Mouse (Mus musculus) stomach, embryonic 16.5 days (tissue): ENCODE measurements around the gene Gm8113. TPM values are rescaled to one million over a fixed set of nuclear protein-coding genes. Genes with fewer than 3 reads are reported as not detected.
"Not testable (repeated sequence)": the region's sequence is repeated elsewhere in the genome, so short reads cannot be mapped to it uniquely, and the experiment has no call there.

Experiments
- ATAC-seq: fragments of 200-750 bp; cut with Nextera tagmentation; 2 replicates; pipeline ENCODE4 v1.8.0; 2017; ENCODE audit warnings: moderate number of reproducible peaks, moderate TSS enrichment; ENCODE audit not compliant: insufficient read depth, low FRiP score
- H3K27ac ChIP-seq: fragments of 300-500 bp; sonication (generic); 2 replicates; pipeline ENCODE4 v1.5.1; 2014; ENCODE audit warnings: low read length
- H3K27me3 ChIP-seq: fragments of 300-500 bp; sonication (generic); 2 replicates; pipeline ENCODE4 v1.6.1; 2014; ENCODE audit warnings: low read length, control low read depth, mixed read lengths; ENCODE audit not compliant: control insufficient read depth, insufficient read depth
- H3K36me3 ChIP-seq: fragments of 300-500 bp; sonication (generic); 2 replicates; pipeline ENCODE4 v1.6.1; 2014; ENCODE audit warnings: low read length; ENCODE audit not compliant: control insufficient read depth, insufficient read depth
- H3K4me1 ChIP-seq: fragments of 300-500 bp; sonication (generic); 2 replicates; pipeline ENCODE4 v1.6.1; 2014; ENCODE audit warnings: low read length, control low read depth, mixed read lengths; ENCODE audit not compliant: control insufficient read depth, insufficient read depth
- H3K4me2 ChIP-seq: fragments of 300-500 bp; sonication (generic); 2 replicates; pipeline ENCODE4 v1.6.1; 2014; ENCODE audit warnings: low read depth, low read length, mixed read lengths
- H3K4me3 ChIP-seq: fragments of 300-500 bp; sonication (generic); replicated peaks from 2 replicates; pipeline ENCODE4 v1.5.1; 2014; ENCODE audit warnings: mild to moderate bottlenecking, low read length
- H3K9ac ChIP-seq: fragments of 300-500 bp; sonication (generic); 2 replicates; pipeline ENCODE4 v1.6.1; 2014; ENCODE audit warnings: low read length
- H3K9me3 ChIP-seq: fragments of 300-500 bp; sonication (generic); replicated peaks from 2 replicates; pipeline ENCODE4 v1.6.1; 2016; ENCODE audit warnings: low read length, control low read depth; ENCODE audit not compliant: control insufficient read depth
- WGBS: fragments of 180-500 bp; shearing (Covaris S2); extraction: QIAGEN DNeasy Blood & Tissue Kit; methylation state at CpG from one replicate; pipeline ENCODE4 v1.1.7; 2014; 5-methylcytosine and 5-hydroxymethylcytosine counted together
- polyA plus RNA-seq: library from polyadenylated mRNA; unstranded; fragments of >200 nt; fragmentation: Nextera tagmentation; extraction: Ambion mirVana; gene quantifications from 2 replicates; pipeline ENCODE4 v1.2.1, GENCODE M21; 2015

The Gm8113 gene
- polyA plus RNA-seq, 1 experiment from 2014 or later, result 10.6 TPM

- H3K4me3 ChIP-seq, result not testable (repeated sequence)
Measured at GRCm38 (mm10) chr14:43923459-43923858, 1.7 kb upstream of the Gm8113 start, which contains the start of gene Ear10. Gene Ear10, minus strand, starts transcription at chr14:43923559.

DNA sequence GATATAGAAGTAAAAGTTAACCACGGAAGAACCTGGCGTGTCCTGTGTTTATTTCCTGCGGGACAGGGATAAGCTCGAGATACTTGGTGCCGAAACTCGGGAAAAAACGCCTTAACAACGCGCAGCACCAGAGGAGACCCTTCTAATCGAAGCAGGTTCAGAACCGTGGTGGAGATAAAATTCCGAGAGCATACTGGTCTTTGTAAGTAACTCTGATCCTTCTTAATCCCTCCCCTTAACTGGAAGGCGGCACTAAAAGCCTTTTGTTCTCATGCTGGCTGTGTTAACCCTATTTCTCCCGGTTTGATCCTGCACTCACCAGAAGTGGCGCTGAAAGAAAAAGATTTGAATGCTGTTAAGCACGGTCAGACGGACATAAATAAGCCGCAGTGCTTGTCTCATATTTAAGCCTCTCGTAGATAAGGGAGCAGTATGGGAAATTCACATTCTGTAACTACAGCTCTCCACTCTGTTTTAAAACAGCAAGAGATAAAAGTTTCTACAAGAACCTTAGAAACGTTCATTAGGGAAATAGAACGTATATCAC lies 287 bp downstream of the Gm8113 start:
- ATAC-seq, result peak; percentile 68; the same call in 1 of the 2 replicates
- not testable (repeated sequence) for H3K27me3 ChIP-seq, H3K36me3 ChIP-seq, H3K4me1 ChIP-seq, H3K9me3 ChIP-seq
- WGBS, result 5% methylated on average over 21 of the region's 21 CpGs
- Histone ChIP-seq H3K4me3 (peak overlapping the region; percentile 57), H3K9ac (peak overlapping the region; percentile 75), H3K4me2 (peak overlapping the region; percentile 50), H3K27ac (peak overlapping the region; percentile 81)

More at GRCm38 (mm10) chr14:43923459-43923858, 1.7 kb upstream of the Gm8113 start, which contains the start of gene Ear10:
- not testable (repeated sequence) for H3K36me3 ChIP-seq, ATAC-seq, H3K27ac ChIP-seq, H3K4me1 ChIP-seq, H3K4me2 ChIP-seq, H3K27me3 ChIP-seq, H3K9ac ChIP-seq, H3K9me3 ChIP-seq
- WGBS, result 83% methylated on average over 3 of the region's 3 CpGs

- 16% methylated on average over 8 of the region's 8 CpGs for WGBS
- not testable (repeated sequence) for H3K27me3 ChIP-seq, H3K4me3 ChIP-seq, H3K27ac ChIP-seq, H3K36me3 ChIP-seq, H3K9ac ChIP-seq, ATAC-seq, H3K9me3 ChIP-seq, H3K4me2 ChIP-seq, H3K4me1 ChIP-seq
Measured at GRCm38 (mm10) chr14:43932991-43933390, 7.8 kb downstream of the Gm8113 start.

DNA sequence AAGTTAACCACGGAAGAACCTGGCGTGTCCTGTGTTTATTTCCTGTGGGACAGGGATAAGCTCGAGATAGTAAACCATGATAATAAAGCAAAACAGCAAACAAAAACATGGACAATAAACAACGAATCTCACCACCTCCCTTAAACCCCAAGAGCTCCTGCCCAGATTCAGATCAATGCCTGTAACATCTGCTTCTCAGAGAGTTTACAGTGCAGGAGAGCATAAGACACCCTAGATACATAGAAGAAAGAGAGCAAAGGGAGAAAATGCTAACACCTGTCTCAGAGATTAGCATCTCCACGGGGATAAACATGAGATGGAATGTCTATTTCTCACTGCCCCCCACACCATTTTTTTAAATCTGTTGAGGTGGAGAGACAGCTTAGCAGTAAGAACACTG lies 8.2 kb downstream of the Gm8113 start:
- H3K27ac ChIP-seq, H3K9me3 ChIP-seq, H3K4me2 ChIP-seq, H3K36me3 ChIP-seq, H3K4me3 ChIP-seq, ATAC-seq, H3K4me1 ChIP-seq, H3K9ac ChIP-seq, H3K27me3 ChIP-seq: not testable (repeated sequence)
- WGBS, result 58% methylated on average over 5 of the region's 5 CpGs

DNA sequence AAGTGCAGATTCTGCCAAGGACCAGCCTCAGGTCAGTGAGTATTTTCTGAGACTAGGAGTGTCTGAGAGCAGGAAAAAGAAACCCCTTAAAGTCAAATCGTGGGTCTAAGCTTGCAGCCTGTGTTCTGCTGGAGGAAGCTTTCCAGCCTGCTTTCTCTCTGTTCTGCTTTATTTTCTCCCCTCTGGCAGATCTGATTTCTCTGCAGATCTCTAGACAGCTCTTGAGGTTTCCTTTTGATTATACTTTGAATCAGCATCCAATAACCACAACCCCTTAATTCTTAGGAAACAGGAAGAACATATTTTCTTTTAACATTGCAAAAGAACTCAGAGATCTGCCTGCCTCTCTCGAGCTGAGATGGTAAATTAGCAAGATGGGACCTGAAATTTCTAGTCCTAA lies 28.2 kb downstream of the Gm8113 start:
- WGBS, result 44% methylated on average over 2 of the region's 2 CpGs
- H3K27me3 ChIP-seq, H3K36me3 ChIP-seq, H3K4me2 ChIP-seq, H3K9ac ChIP-seq, H3K27ac ChIP-seq, ATAC-seq, H3K9me3 ChIP-seq, H3K4me3 ChIP-seq, H3K4me1 ChIP-seq: not testable (repeated sequence)

DNA sequence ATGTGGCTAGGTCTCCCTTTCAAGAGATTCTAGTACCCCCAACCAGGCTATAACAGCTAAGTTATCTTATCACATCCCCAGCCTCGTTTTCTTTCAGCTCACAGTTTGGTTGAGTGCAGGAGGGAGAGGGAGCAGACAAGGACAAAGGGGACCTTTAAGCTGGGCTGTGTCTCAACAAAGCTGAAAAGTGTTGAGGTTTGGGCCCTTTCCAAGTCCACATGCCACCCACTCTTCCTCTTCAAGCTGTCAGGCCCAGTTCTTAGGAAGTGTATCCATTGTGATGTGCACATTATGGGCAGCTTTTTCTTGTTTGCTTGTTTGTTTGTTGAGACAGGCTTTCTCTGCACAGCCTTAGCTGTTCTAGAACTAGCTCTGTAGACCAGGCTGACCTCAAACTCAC lies 29.9 kb downstream of the Gm8113 start:
- no CpG with 5 or more reads among the region's 1 CpGs for whole genome bisulfite sequencing
- not testable (repeated sequence) for H3K27me3 ChIP-seq, H3K36me3 ChIP-seq, H3K27ac ChIP-seq, H3K9me3 ChIP-seq, H3K4me2 ChIP-seq, H3K4me3 ChIP-seq, H3K4me1 ChIP-seq, H3K9ac ChIP-seq, ATAC-seq

DNA sequence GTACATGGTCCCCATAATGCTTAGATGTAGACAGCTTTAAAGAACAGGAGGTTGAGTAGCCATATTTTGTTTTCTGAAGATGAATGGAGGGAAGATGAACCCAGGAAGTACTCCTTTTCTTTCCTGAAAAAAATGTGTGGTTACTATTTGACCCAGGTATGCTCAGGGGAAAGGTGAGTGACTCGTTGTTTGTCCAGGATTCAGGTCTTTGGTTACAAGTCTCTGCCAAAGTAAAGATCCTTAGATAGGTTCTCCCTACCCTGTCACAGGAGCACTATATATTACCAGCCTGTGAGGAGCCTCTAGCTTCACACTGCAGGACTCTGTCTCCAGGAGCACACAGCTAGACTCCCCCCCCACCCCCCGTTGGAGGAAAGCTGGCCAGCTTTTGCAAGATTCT lies 31.6 kb downstream of the Gm8113 start, which contains the start of gene Ang5:
TSS of gene Ang5 (plus strand) at position 301 of the 400 bp plus-strand sequence.
- no CpG with 5 or more reads among the region's 2 CpGs for WGBS
- not testable (repeated sequence) for ATAC-seq, H3K9me3 ChIP-seq, H3K9ac ChIP-seq, H3K4me2 ChIP-seq, H3K4me3 ChIP-seq, H3K27me3 ChIP-seq, H3K4me1 ChIP-seq, H3K36me3 ChIP-seq, H3K27ac ChIP-seq

Other genes starting within 250 kb of the Gm8113 start
- not detected in 2 replicates for gene Gm8165, start 248.2 kb upstream of the Gm8113 start, polyA plus RNA-seq
- 0.66 and 0.83 TPM in 2 replicates for gene Gm7324, start 227.6 kb upstream of the Gm8113 start, polyA plus RNA-seq
- gene Gm16506, start 197.9 kb upstream of the Gm8113 start, polyA plus RNA-seq, result not detected in 2 replicates
- not detected in 2 replicates for gene Gm6526, start 177.5 kb upstream of the Gm8113 start, polyA plus RNA-seq
- not detected in 2 replicates for gene Gm8180, start 140.6 kb upstream of the Gm8113 start, polyA plus RNA-seq
- gene Ear1, start 49.9 kb upstream of the Gm8113 start, polyA plus RNA-seq, result 0.40 and 1.0 TPM in 2 replicates
- not detected in 2 replicates for gene Ear10, start 1.8 kb upstream of the Gm8113 start, polyA plus RNA-seq
- gene Ang5, start 31.7 kb downstream of the Gm8113 start, polyA plus RNA-seq, result not detected in 2 replicates
- not detected in 2 replicates for gene Ang6, start 76.9 kb downstream of the Gm8113 start, polyA plus RNA-seq
- gene Ear2, start 177.3 kb downstream of the Gm8113 start, polyA plus RNA-seq, result 1.4 and 1.5 TPM in 2 replicates
- gene Gm3327, start 198.5 kb downstream of the Gm8113 start, polyA plus RNA-seq, result not detected in 2 replicates